Mouse (Mus musculus) bone marrow macrophage, adult 2 months (primary cell): ENCODE results near the gene Sun2.

Source experiments
- CTCF ChIP-seq: IDR thresholded peaks from 2 replicates; pipeline ENCODE4 v1.5.1; 2012; ENCODE audit warnings: low read depth, mild to moderate bottlenecking, low read length, moderate library complexity
- POLR2A ChIP-seq: IDR thresholded peaks from 2 replicates; pipeline ENCODE4 v1.6.1; 2012; ENCODE audit warnings: mild to moderate bottlenecking, low read depth, low read length, borderline replicate concordance

DNA sequence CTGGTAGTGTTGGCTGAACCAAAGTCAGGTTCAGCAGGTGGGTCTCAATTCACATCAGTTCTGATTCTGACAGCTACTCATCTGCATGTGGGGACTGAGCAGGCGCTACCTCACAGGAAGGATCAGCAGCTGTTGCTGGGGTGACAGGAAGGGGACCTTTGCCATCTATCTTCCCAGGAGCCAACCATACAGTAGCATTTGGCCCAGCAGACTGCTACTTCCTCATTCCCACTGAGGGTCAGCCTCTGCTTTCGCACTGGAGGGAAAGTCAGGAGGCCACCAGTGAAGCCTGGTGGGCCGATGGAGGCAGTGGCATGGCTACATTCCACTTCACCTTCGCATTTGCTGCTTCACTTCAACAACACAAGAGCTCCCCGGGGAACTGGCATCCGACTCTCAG is 26.0 kb upstream of the Sun2 start:
- TF ChIP-seq CTCF (no peak), POLR2A (no peak)
